In genomic region chr17:47311272-47311671, GRCm38 (mm10) we compare ENCODE assay signal across 19 mouse cellular contexts. TPM values are rescaled to one million over a fixed set of nuclear protein-coding genes. Genes with fewer than 3 reads are reported as not detected.
A peak's percentile ranks its signal among the peaks of the same experiment; 100 is the strongest.
DNase-seq lines count a peak whose midpoint lies in the region; ATAC-seq and TF ChIP-seq lines count a peak whose summit lies in the region.
"Had no signal": no experiment of that assay in that cellular context is flagged by ENCODE, and none has a peak within 500 bp of the region (broad histone marks: within the 10 kb centered on the region; RNA-seq: fewer than 3 reads in every experiment).

No protein-coding gene starts in this region.

- no peak for TF ChIP-seq CTCF in lung, adult 2 months (IDR thresholded peaks at IDR 0.05; ENCODE audit: insufficient read depth, low read length)

- H3K27me3 ChIP-seq in heart, embryonic 11.5 days (ENCODE audit: control insufficient read depth, insufficient read depth, low read length) = no peaks in the 10 kb centered on the region
- no peaks in the 10 kb centered on the region for H3K27me3 ChIP-seq in lung, embryonic 15.5 days
- H3K27me3 ChIP-seq in embryonic facial prominence, embryonic 10.5 days (replicated peaks; ENCODE audit: low read depth, poor library complexity, severe bottlenecking) = no peaks in the 10 kb centered on the region
- H3K27me3 ChIP-seq: CH12.LX; embryonic facial prominence, embryonic 12.5 days; heart, embryonic 12.5 days; hindbrain, embryonic 15.5 days; intestine, embryonic 15.5 days; limb, embryonic 13.5 days; liver, embryonic 15.5 days had no signal

- H3K4me3 ChIP-seq in heart, embryonic 11.5 days (ENCODE audit: low read depth, low read length) = no peak overlapping the region
- H3K4me3 ChIP-seq in lung, embryonic 15.5 days = no peak overlapping the region
- no peak overlapping the region for H3K4me3 ChIP-seq in lung, adult 2 months (replicated peaks; ENCODE audit: extremely low read depth, low read depth, low read length)
- no peak overlapping the region for H3K4me3 ChIP-seq in embryonic facial prominence, embryonic 10.5 days
- H3K4me3 ChIP-seq: embryonic facial prominence, embryonic 12.5 days; heart, embryonic 12.5 days; hindbrain, embryonic 15.5 days; intestine, embryonic 15.5 days; limb, embryonic 13.5 days; liver, embryonic 15.5 days had no signal

- no peaks in the 10 kb centered on the region for H3K9me3 ChIP-seq in heart, embryonic 11.5 days (replicated peaks; ENCODE audit: control insufficient read depth, low read length)
- H3K9me3 ChIP-seq in lung, embryonic 15.5 days = no peaks in the 10 kb centered on the region
- no peaks in the 10 kb centered on the region for H3K9me3 ChIP-seq in embryonic facial prominence, embryonic 10.5 days
- H3K9me3 ChIP-seq: embryonic facial prominence, embryonic 12.5 days; heart, embryonic 12.5 days; hindbrain, embryonic 15.5 days; intestine, embryonic 15.5 days; liver, embryonic 15.5 days had no signal

- H3K4me1 ChIP-seq in heart, embryonic 11.5 days (ENCODE audit: control insufficient read depth, insufficient read depth, low read length) = no peaks in the 10 kb centered on the region
- no peaks in the 10 kb centered on the region for H3K4me1 ChIP-seq in lung, embryonic 15.5 days
- H3K4me1 ChIP-seq in lung, adult 2 months (ENCODE audit: control insufficient read depth, insufficient read depth, low read length) = no peaks in the 10 kb centered on the region
- no peaks in the 10 kb centered on the region for H3K4me1 ChIP-seq in embryonic facial prominence, embryonic 10.5 days
- H3K4me1 ChIP-seq: embryonic facial prominence, embryonic 12.5 days; heart, embryonic 12.5 days; intestine, embryonic 15.5 days; limb, embryonic 13.5 days; liver, embryonic 15.5 days had no signal

- H3K27ac ChIP-seq in heart, embryonic 11.5 days (ENCODE audit: low read depth, low read length) = no peak overlapping the region
- peak overlapping the region; percentile 53 for H3K27ac ChIP-seq in lung, embryonic 15.5 days
- no peak overlapping the region for H3K27ac ChIP-seq in embryonic facial prominence, embryonic 10.5 days (replicated peaks)
- H3K27ac ChIP-seq: embryonic facial prominence, embryonic 12.5 days; hindbrain, embryonic 15.5 days; intestine, embryonic 15.5 days; limb, embryonic 13.5 days; liver, embryonic 15.5 days had no signal

- TF ChIP-seq POLR2A in lung, adult 2 months (IDR thresholded peaks at IDR 0.05; ENCODE audit: borderline replicate concordance, extremely low read depth, low read depth, low read length) = no peak

- no peak overlapping the region for H3K4me2 ChIP-seq in heart, embryonic 11.5 days
- H3K4me2 ChIP-seq in lung, embryonic 15.5 days = no peak overlapping the region
- H3K4me2 ChIP-seq: embryonic facial prominence, embryonic 12.5 days; heart, embryonic 12.5 days; hindbrain, embryonic 15.5 days; intestine, embryonic 15.5 days; limb, embryonic 13.5 days; liver, embryonic 15.5 days had no signal

- 80% methylated on average over 5 of the region's 5 CpGs for WGBS in heart, embryonic 11.5 days (ENCODE audit: insufficient replicate concordance)
- WGBS in lung, embryonic 15.5 days = 57% methylated on average over 5 of the region's 5 CpGs
- 38% methylated on average over 5 of the region's 5 CpGs for WGBS in lung, adult 2 months
- WGBS in embryonic facial prominence, embryonic 10.5 days = 87% methylated on average over 5 of the region's 5 CpGs

- H3K9ac ChIP-seq in heart, embryonic 11.5 days (ENCODE audit: low read depth, low read length) = no peak overlapping the region
- H3K9ac ChIP-seq in lung, embryonic 15.5 days = no peak overlapping the region
- H3K9ac ChIP-seq: embryonic facial prominence, embryonic 12.5 days; heart, embryonic 12.5 days; hindbrain, embryonic 15.5 days; intestine, embryonic 15.5 days; limb, embryonic 13.5 days; liver, embryonic 15.5 days had no signal

- H3K36me3 ChIP-seq in heart, embryonic 11.5 days (ENCODE audit: control insufficient read depth, insufficient read depth, low read length) = peaks cover 14% of the 10 kb centered on the region
- peaks cover 30% of the 10 kb centered on the region for H3K36me3 ChIP-seq in lung, embryonic 15.5 days
- peaks cover 56% of the 10 kb centered on the region for H3K36me3 ChIP-seq in embryonic facial prominence, embryonic 10.5 days (replicated peaks)
- H3K36me3 ChIP-seq: liver, embryonic 15.5 days had no signal

- peak; percentile 94 for DNase-seq in heart, adult 11 months
- DNase-seq in lung, adult 2 months = no peak
- DNase-seq in lung, postnatal 25 days (ENCODE audit: low spot score) = peak; percentile 14
- DNase-seq in cerebellum, postnatal 14 days = no peak
- no peak for DNase-seq in cerebellum, adult 18-20 months
- no peak for DNase-seq in embryonic facial prominence, embryonic 10.5 days (ENCODE audit: low spot score)
- DNase-seq: cerebellum, adult 9-10 months; heart, postnatal 4 days; retina, postnatal 1 day had no signal

- ATAC-seq in heart, embryonic 11.5 days (replicated peaks; ENCODE audit: insufficient number of reproducible peaks, low FRiP score, low TSS enrichment) = no peak
- peak; percentile 41; the same call in 1 of the 2 replicates for ATAC-seq in lung, embryonic 15.5 days (ENCODE audit: borderline replicate concordance, extremely low read depth, low FRiP score, low TSS enrichment)
- ATAC-seq: forebrain, embryonic 14.5 days; intestine, embryonic 15.5 days had no signal

RNA-seq across cellular contexts. Expression of gene Mrps10, which starts 57.4 kb away (rescaled TPM):
- 74.8 and 78.7 TPM in 2 replicates for polyA plus RNA-seq in heart, embryonic 11.5 days (2014; fragmentation: Nextera tagmentation; extraction: Ambion mirVana)
- 78.2 and 79.2 TPM in 2 replicates for polyA plus RNA-seq in lung, embryonic 15.5 days (2015; fragmentation: Nextera tagmentation; extraction: Ambion mirVana)
- 15.5 and 18.8 TPM in 2 replicates for polyA plus RNA-seq in lung, adult 2 months (2012; rRNA removed)
- polyA plus RNA-seq in embryonic facial prominence, embryonic 10.5 days (2016; fragmentation: Nextera tagmentation; extraction: Ambion mirVana) = 90.0 and 96.0 TPM in 2 replicates

Comparison
In these comparisons a context has a peak if more than half of its experiments do, and no peak if none do; other contexts are left out.
1. DNase-seq: peak in heart, adult 11 months (single experiment) and lung, postnatal 25 days (single experiment); none in lung, adult 2 months (single experiment), cerebellum, postnatal 14 days (0 of 2), cerebellum, adult 18-20 months (0 of 2) and embryonic facial prominence, embryonic 10.5 days (single experiment).